Mouse (Mus musculus) CH12.LX (cell line): ENCODE results near the gene Necab2. TPM values are rescaled to one million over a fixed set of nuclear protein-coding genes. Genes with fewer than 3 reads are reported as not detected.

Experiments used
- DNase-seq: peaks from one replicate; pipeline ENCODE4 v3.0.0-alpha.2; 2013; ENCODE audit errors: extremely low read depth
- H3K27ac ChIP-seq: 2 replicates; pipeline ENCODE4 v1.5.1; 2012; ENCODE audit warnings: low read depth, mild to moderate bottlenecking, control low read depth, moderate library complexity; ENCODE audit not compliant: insufficient read depth
- H3K27me3 ChIP-seq: replicated peaks from 2 replicates; pipeline ENCODE3; 2012; ENCODE audit warnings: inconsistent platforms
- H3K36me3 ChIP-seq, 2 experiments: replicated peaks in 1 of 2; 2 replicates each; pipeline versions ENCODE3 to v1.6.1; 2012; ENCODE audit warnings: inconsistent platforms in 1 of 2, low read length in 1 of 2, mild to moderate bottlenecking in 1 of 2, mixed read lengths in 1 of 2, moderate library complexity in 1 of 2; ENCODE audit not compliant: control insufficient read depth in 1 of 2, insufficient read depth in 1 of 2
- H3K4me1 ChIP-seq, 2 experiments: 2 replicates each; pipeline ENCODE4 v1.6.1; 2012; ENCODE audit warnings: inconsistent platforms in 1 of 2, moderate library complexity in 1 of 2; ENCODE audit not compliant: insufficient read depth in 2 of 2, control insufficient read depth in 1 of 2
- H3K4me2 ChIP-seq: 2 replicates; pipeline ENCODE4 v1.6.1; 2012; ENCODE audit warnings: low read depth, mild to moderate bottlenecking, control low read depth; ENCODE audit not compliant: poor library complexity, insufficient read depth, severe bottlenecking
- H3K4me3 ChIP-seq, 3 experiments: fragments of 150-350 bp in 1 of 3; sonication (generic) in 1 of 3; replicated peaks in 1 of 3; 2 replicates each; pipeline versions ENCODE3 to v1.5.1; 2011 to 2012; ENCODE audit warnings: low read depth in 2 of 3, low read length in 2 of 3, mild to moderate bottlenecking in 2 of 3, moderate library complexity in 2 of 3, control low read depth in 1 of 3, improper control_type of control experiment in 1 of 3, inconsistent platforms in 1 of 3, mixed read lengths in 1 of 3; ENCODE audit not compliant: poor library complexity in 1 of 3
- H3K79me2 ChIP-seq: replicated peaks from 2 replicates; pipeline ENCODE4 v1.6.1; 2012; ENCODE audit warnings: mild to moderate bottlenecking, moderate library complexity; ENCODE audit not compliant: control insufficient read depth, poor library complexity, insufficient read depth, severe bottlenecking; ENCODE audit errors: extremely low read depth
- H3K9ac ChIP-seq: 2 replicates; pipeline ENCODE4 v1.6.1; 2012; ENCODE audit warnings: low read depth, mild to moderate bottlenecking, control low read depth, moderate library complexity; ENCODE audit not compliant: insufficient read depth
- H3K9me3 ChIP-seq: replicated peaks from 2 replicates; pipeline ENCODE3; 2012; ENCODE audit warnings: low read length, inconsistent platforms, mixed read lengths
- BHLHE40 ChIP-seq: IDR thresholded peaks from 2 replicates; pipeline ENCODE4 v1.6.1; 2011; ENCODE audit warnings: mild to moderate bottlenecking, low read depth, low read length, improper control_type of control experiment
- CHD1 ChIP-seq: IDR thresholded peaks from 2 replicates; pipeline ENCODE4 v1.6.1; 2012; ENCODE audit warnings: low read depth, low read length, improper control_type of control experiment, inconsistent platforms
- CHD2 ChIP-seq: IDR thresholded peaks from 2 replicates; pipeline ENCODE4 v1.6.1; 2011; ENCODE audit warnings: low read length, improper control_type of control experiment
- CTCF ChIP-seq, 2 experiments: IDR thresholded peaks in 1 of 2; conservative IDR thresholded peaks in 1 of 2; 2 replicates each; pipeline ENCODE4 v1.5.1; 2011 to 2012; ENCODE audit warnings: low read depth in 2 of 2, low read length in 2 of 2, improper control_type of control experiment in 1 of 2, inconsistent platforms in 1 of 2, mild to moderate bottlenecking in 1 of 2, moderate library complexity in 1 of 2
- E2F4 ChIP-seq: IDR thresholded peaks from 2 replicates; pipeline ENCODE4 v1.6.1; 2011; ENCODE audit warnings: low read depth, low read length, improper control_type of control experiment; ENCODE audit not compliant: insufficient replicate concordance
- ELF1 ChIP-seq: IDR thresholded peaks from 2 replicates; pipeline ENCODE4 v1.6.1; 2014; ENCODE audit warnings: low read depth, mild to moderate bottlenecking, inconsistent platforms, low read length, improper control_type of control experiment
- ETS1 ChIP-seq: conservative IDR thresholded peaks from 2 replicates; pipeline ENCODE4 v1.6.1; 2012; ENCODE audit warnings: low read depth, mild to moderate bottlenecking, inconsistent platforms, low read length, improper control_type of control experiment, moderate library complexity
- IRF4 ChIP-seq: IDR thresholded peaks from 2 replicates; pipeline ENCODE4 v1.6.1; 2014; ENCODE audit warnings: low read depth, mild to moderate bottlenecking, inconsistent platforms, low read length, improper control_type of control experiment
- JUND ChIP-seq: conservative IDR thresholded peaks from 2 replicates; pipeline ENCODE4 v1.6.1; 2011; ENCODE audit warnings: low read depth, low read length, improper control_type of control experiment
- KAT2A ChIP-seq: IDR thresholded peaks from 2 replicates; pipeline ENCODE4 v1.6.1; 2012; ENCODE audit warnings: low read length, improper control_type of control experiment, inconsistent platforms; ENCODE audit not compliant: insufficient replicate concordance
- MAFK ChIP-seq: IDR thresholded peaks from 2 replicates; pipeline ENCODE4 v1.6.1; 2011; ENCODE audit warnings: low read length, improper control_type of control experiment; ENCODE audit not compliant: insufficient replicate concordance
- MEF2A ChIP-seq: IDR thresholded peaks from 2 replicates; pipeline ENCODE4 v1.6.1; 2014; ENCODE audit warnings: low read depth, mild to moderate bottlenecking, inconsistent platforms, low read length, improper control_type of control experiment, borderline replicate concordance
- MXI1 ChIP-seq: IDR thresholded peaks from 2 replicates; pipeline ENCODE4 v1.6.1; 2011; ENCODE audit warnings: mild to moderate bottlenecking, low read depth, low read length, improper control_type of control experiment
- MYC ChIP-seq: IDR thresholded peaks from 2 replicates; pipeline ENCODE4 v1.6.1; 2011; ENCODE audit warnings: low read depth, mild to moderate bottlenecking, improper control_type of control experiment, low read length
- NRF1 ChIP-seq: IDR thresholded peaks from 2 replicates; pipeline ENCODE4 v1.6.1; 2014; ENCODE audit warnings: low read depth, mild to moderate bottlenecking, inconsistent platforms, low read length, improper control_type of control experiment, moderate library complexity
- PAX5 ChIP-seq: IDR thresholded peaks from 2 replicates; pipeline ENCODE4 v1.6.1; 2012; ENCODE audit warnings: low read length, inconsistent platforms, mixed read lengths
- POLR2A ChIP-seq: IDR thresholded peaks from 2 replicates; pipeline ENCODE4 v1.6.1; 2011; ENCODE audit warnings: low read depth, mild to moderate bottlenecking, improper control_type of control experiment, low read length
- POLR2AphosphoS2 ChIP-seq: IDR thresholded peaks from 2 replicates; pipeline ENCODE4 v1.6.1; 2011; ENCODE audit warnings: low read depth, low read length, improper control_type of control experiment
- RAD21 ChIP-seq: IDR thresholded peaks from 2 replicates; pipeline ENCODE4 v1.6.1; 2011; ENCODE audit warnings: low read depth, mild to moderate bottlenecking, low read length, improper control_type of control experiment, moderate library complexity
- RCOR1 ChIP-seq: conservative IDR thresholded peaks from 2 replicates; pipeline ENCODE4 v1.6.1; 2012; ENCODE audit warnings: low read depth, mild to moderate bottlenecking, inconsistent platforms, low read length, improper control_type of control experiment
- SIN3A ChIP-seq: IDR thresholded peaks from 2 replicates; pipeline ENCODE4 v1.6.1; 2012; ENCODE audit warnings: low read length, improper control_type of control experiment, inconsistent platforms
- SMC3 ChIP-seq: IDR thresholded peaks from 2 replicates; pipeline ENCODE4 v1.6.1; 2011; ENCODE audit warnings: low read depth, low read length, improper control_type of control experiment
- TCF12 ChIP-seq: IDR thresholded peaks from 2 replicates; pipeline ENCODE4 v1.6.1; 2014; ENCODE audit warnings: low read depth, mild to moderate bottlenecking, inconsistent platforms, low read length, improper control_type of control experiment
- ZC3H11A ChIP-seq: IDR thresholded peaks from 2 replicates; pipeline ENCODE4 v1.6.1; 2012; ENCODE audit warnings: low read depth, mild to moderate bottlenecking, inconsistent platforms, low read length, improper control_type of control experiment
- ZKSCAN1 ChIP-seq: IDR thresholded peaks from 2 replicates; pipeline ENCODE4 v1.6.1; 2012; ENCODE audit warnings: low read depth, inconsistent platforms, low read length, improper control_type of control experiment, borderline replicate concordance
- ZMIZ1 ChIP-seq: IDR thresholded peaks from 2 replicates; pipeline ENCODE4 v1.6.1; 2012; ENCODE audit warnings: low read depth, mild to moderate bottlenecking, inconsistent platforms, low read length, improper control_type of control experiment
- ZNF384 ChIP-seq: IDR thresholded peaks from 2 replicates; pipeline ENCODE4 v1.6.1; 2012; ENCODE audit warnings: low read depth, low read length, improper control_type of control experiment, inconsistent platforms
- dilution Hi-C: fragments of 300-500 bp; cut with MboI; formaldehyde crosslinking; loops from 2 replicates; pipeline ENCODE4 v1.14.3; 2020; ENCODE audit warnings: low sequenced_read_pairs; ENCODE audit not compliant: extremely low pct_unique_long_range_greater_than_20kb, extremely low pct_ligation_motif_present
- in situ Hi-C: fragments of 300-500 bp; cut with MboI; formaldehyde crosslinking; loops from 3 replicates; pipeline ENCODE4 v1.14.3; 2019; ENCODE audit warnings: low sequenced_read_pairs, low pct_ligation_motif_present, low pct_unique_long_range_greater_than_20kb, mixed read lengths
- polyA plus RNA-seq: library from polyadenylated mRNA; unstranded; fragments of >175 nt; gene quantifications from 2 replicates; pipeline ENCODE4 v1.2.1, GENCODE M21; 2012; ENCODE audit warnings: low read depth; ENCODE audit not compliant: insufficient read length
- total RNA-seq, 2 experiments: library from RNA; depleted of rRNA; stranded (reverse); fragments of 300-350 nt in 1 of 2; fragments of >200 nt in 1 of 2; gene quantifications; 2 replicates each; pipeline ENCODE4 v1.2.3; 2012 to 2014

Gene Necab2
- not detected in 2 replicates for total RNA-seq (2012; rRNA removed)
- not detected in 2 replicates for total RNA-seq (2014; rRNA removed)
- polyA plus RNA-seq: not detected in 2 replicates

GRCm38 (mm10) chr8:119446211-119446989, at the start of gene Necab2:
Necab2 (plus strand) TSS chr8:119446719.
- peaks cover 12 to 46% of the 10 kb centered on the region in 2 experiments for H3K36me3 ChIP-seq
- no peak within 1 kb of the TSS for H3K4me3 ChIP-seq
- dilution Hi-C loops: no loop called here
- H3K4me2 ChIP-seq: no peak within 1 kb of the TSS
- no peaks in the 10 kb centered on the region for H3K9me3 ChIP-seq
- in situ Hi-C loops: loop anchor here (5.0 kb wide), 1 partner anchor 34 kb away; no protein-coding TSS in a partner anchor
- no peak within 1 kb of the TSS for H3K9ac ChIP-seq
- DNase-seq: no peak
- peaks cover 0 to 12% of the 10 kb centered on the region in 2 experiments; a peak in 2 of 4 replicates for H3K4me1 ChIP-seq
- H3K79me2 ChIP-seq: no peaks in the 10 kb centered on the region
- H3K27ac ChIP-seq: no peak within 1 kb of the TSS
- no peaks in the 10 kb centered on the region for H3K27me3 ChIP-seq
- no peak for TF ChIP-seq PAX5
- TF ChIP-seq MEF2A: no peak
- TF ChIP-seq ZMIZ1: no peak
- TF ChIP-seq KAT2A: no peak
- no peak for TF ChIP-seq CHD1
- no peak for TF ChIP-seq ZNF384
- TF ChIP-seq JUND: no peak
- peak; percentile 23 for TF ChIP-seq RAD21
- TF ChIP-seq ZKSCAN1: no peak
- no peak for TF ChIP-seq RCOR1
- no peak for TF ChIP-seq MXI1
- no peak for TF ChIP-seq TCF12
- no peak for TF ChIP-seq E2F4
- TF ChIP-seq MAFK: no peak
- TF ChIP-seq ELF1: no peak
- no peak for TF ChIP-seq SIN3A
- TF ChIP-seq ETS1: no peak
- TF ChIP-seq POLR2AphosphoS2: no peak
- TF ChIP-seq IRF4: no peak
- TF ChIP-seq BHLHE40: no peak
- peak; percentile 47; the same call in 1 of the 2 replicates for TF ChIP-seq CHD2
- TF ChIP-seq NRF1: no peak
- peak in 1 of 2 experiments; percentile 65; a peak in 2 of 4 replicates for TF ChIP-seq CTCF (conservative IDR thresholded peaks at IDR 0.05 in 1 of 2, IDR thresholded peaks at IDR 0.05 in 1 of 2; ENCODE audit: low read depth in 2 of 2, low read length in 2 of 2)
- peak; percentile 43 for TF ChIP-seq SMC3
- TF ChIP-seq POLR2A: no peak
- no peak for TF ChIP-seq ZC3H11A
- no peak for TF ChIP-seq MYC
